Mouse (Mus musculus): ENCODE results near the gene Dnajb6.
A peak's percentile ranks its signal among the peaks of the same experiment; 100 is the strongest.
"Not testable (repeated sequence)": the region's sequence is repeated elsewhere in the genome, so short reads cannot be mapped to it uniquely, and the experiment has no call there.

Dnajb6 gene

DNA sequence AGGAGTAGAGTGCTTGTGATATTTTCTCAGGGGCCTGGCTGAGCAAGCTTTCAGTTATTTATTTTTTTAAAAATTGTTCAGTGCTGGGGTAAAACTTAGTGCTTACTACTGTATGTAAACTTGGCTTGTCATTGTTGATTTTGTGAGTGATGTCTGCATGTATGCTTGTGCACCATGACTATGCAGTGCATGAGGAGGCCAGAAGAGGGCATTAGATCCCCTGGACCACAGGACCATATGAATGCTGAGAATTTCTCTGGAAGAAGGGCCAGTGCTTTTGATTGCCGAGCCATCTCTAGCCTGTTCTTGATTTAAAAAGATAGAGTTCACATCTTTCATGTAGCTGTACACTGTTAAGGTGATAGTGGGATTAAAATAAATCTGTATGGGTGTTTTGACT is 35.4 kb downstream of the Dnajb6 start:
- peak in 1 of 2 experiments; percentile 24 for DNase-seq (ENCODE audit: low spot score in 2 of 2)

- DNase-seq (ENCODE audit: low spot score in 2 of 2), result no peak
Measured at GRCm38 (mm10) chr5:29772038-29772437, 36.5 kb downstream of the Dnajb6 start.

DNA sequence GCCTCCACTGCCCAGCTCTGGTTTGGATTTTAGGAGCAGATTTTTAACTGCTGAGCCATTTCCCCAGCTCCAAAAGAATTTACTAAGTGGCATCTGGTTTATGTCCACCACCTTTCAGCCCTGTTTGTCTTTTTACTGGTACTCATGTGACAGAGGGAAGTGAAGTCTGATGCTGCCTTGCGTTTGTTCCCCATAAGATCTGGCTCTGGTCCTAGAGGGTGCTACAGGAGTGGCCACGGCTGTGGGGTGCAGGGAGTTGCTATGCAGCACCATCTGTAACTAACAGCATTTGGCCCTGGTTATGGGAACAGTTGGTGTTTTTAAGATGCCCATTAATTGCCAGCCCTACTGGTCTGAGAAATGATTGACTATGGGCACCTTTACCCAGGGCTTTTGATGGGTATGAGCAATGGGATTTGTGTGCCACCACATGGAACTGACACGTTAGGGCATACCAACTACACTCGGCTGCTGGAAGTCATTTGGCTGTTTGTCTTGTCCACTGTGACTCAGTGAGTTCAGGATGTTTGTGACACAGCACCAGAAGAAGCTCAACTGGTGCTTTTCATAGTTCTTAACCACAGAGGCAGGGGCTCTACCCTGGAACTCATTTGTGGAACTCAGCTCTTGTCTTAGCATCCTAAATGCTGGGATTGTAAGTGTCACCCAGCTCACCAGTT is 37.3 kb downstream of the Dnajb6 start:
- DNase-seq (ENCODE audit: low spot score in 2 of 2), result no peak

DNA sequence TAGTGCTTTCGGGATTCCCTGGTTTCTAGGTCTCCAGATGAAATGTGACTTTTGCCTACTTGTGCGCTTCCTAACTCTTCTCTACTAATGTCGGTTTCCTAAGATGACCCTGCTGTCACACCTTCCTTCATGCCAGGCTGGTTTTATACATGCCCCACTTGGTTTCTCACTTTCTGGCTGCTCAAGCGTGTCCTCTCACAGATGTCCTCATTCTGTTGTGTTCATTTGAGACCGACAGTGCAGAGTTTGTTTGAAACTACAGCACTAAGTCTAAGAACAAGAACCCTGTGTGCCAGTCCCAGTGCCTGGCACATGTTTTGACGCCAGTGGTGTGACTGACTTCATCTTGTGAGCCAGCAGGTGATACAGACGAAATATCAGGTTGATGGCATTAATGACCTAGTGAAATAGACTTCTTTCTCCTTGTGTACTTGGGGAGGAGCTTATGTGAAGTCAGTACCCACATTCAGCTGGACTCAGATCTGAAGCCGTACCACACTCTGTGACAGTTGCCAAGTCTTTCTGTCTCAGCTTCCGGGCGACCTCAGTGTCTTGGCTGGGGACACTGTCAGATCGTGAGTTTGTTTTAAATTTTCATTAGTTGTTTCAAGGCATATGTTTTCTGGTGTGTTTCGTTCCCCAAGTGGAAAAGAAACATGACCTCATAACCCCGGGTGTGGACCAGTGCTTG is 38.1 kb downstream of the Dnajb6 start:
- no peak for DNase-seq (ENCODE audit: low spot score in 2 of 2)

DNA sequence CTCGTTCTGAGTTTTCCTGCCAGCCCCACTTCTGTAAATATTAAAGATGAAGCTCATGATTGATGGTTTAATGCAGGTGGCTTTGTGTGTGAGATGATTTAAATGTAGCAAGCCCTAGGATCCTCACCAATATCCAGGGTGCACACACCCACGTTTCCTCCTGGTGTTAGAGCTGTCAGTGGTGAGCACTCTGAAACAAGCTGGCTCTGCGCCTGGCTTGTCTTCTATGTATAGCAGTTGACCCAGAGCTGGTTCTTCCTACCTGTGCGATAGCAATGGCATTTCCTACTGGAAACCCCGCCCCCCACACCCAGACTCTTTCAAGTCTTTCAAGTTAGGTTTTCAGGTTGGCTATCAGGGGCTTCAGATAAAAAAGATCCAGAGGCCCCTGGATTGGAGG is 39.9 kb downstream of the Dnajb6 start:
- no peak for DNase-seq (ENCODE audit: low spot score in 2 of 2)

DNA sequence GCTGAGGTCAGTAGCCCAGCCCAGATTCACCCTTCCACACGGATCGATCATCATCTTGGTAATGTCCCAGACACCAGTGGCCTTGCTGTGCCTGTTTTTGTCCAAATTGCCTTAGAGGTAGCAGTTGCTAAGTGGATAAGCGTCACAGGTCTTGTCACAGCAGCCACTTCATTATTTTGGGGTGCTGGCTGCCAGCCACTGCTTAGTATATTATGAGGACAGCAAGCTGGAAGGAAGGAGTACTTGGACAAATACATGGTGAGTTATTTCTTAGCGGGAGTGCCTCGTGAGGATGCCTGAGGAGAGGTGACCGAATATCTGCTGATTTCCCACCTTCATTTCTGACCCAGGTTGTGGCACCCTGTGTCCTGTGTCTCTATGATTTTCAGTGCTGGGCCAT is 42.5 kb downstream of the Dnajb6 start:
- no peak for DNase-seq (ENCODE audit: low spot score in 2 of 2)

GRCm38 (mm10) chr5:29779733-29780132 is 44.2 kb downstream of the Dnajb6 start:
- DNase-seq (ENCODE audit: low spot score in 2 of 2), result not testable (repeated sequence)

DNA sequence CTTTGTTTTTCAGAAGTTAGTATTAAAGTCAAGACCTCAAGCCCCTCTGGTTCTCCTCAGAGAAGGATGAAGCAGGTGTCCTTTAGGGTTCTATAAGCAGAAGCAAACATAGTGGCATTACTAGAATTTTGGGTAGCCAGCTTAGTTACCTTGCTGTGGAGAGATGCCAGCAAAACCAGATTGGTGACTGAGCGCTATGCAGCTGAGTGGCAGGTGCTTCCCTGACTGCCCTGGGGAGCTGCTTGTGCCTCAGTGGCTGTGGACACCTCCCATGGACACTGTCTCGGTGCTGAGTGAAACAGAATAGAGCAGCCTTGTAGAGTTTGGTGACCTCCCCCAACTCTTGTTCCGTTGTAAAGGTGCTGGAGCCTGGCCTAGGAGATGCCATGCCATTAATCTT is 46.8 kb downstream of the Dnajb6 start:
- no peak for DNase-seq (ENCODE audit: low spot score in 2 of 2)

- not testable (repeated sequence) for DNase-seq (ENCODE audit: low spot score in 2 of 2)
Measured at GRCm38 (mm10) chr5:29784906-29785305, 49.4 kb downstream of the Dnajb6 start.

GRCm38 (mm10) chr5:29785953-29786352 is 50.5 kb downstream of the Dnajb6 start:
- not testable (repeated sequence) for DNase-seq (ENCODE audit: low spot score in 2 of 2)

DNA sequence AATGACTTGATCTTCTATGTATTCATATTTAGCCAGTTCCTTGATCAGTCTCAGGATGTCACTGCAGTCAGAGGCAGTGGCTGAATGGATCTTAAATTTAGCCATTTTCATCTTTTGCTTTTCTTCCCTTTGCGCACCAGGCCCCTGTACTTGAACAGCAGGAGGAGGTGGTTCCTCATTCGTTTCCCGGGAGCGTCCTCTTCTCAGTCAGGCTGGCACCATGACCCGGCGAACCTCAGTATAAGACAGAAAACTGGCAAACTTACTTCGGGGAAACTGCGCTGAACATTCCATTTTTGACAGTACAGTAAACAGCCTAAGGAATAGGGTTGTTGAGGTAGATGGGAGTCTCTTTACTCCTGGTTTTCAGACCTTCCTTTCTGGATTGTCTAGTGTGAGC is 59.4 kb downstream of the Dnajb6 start:
- not testable (repeated sequence) for DNase-seq (ENCODE audit: low spot score in 2 of 2)

GRCm38 (mm10) chr5:29808940-29809339 is 73.5 kb downstream of the Dnajb6 start:
- no peak for DNase-seq (ENCODE audit: low spot score in 2 of 2)

DNA sequence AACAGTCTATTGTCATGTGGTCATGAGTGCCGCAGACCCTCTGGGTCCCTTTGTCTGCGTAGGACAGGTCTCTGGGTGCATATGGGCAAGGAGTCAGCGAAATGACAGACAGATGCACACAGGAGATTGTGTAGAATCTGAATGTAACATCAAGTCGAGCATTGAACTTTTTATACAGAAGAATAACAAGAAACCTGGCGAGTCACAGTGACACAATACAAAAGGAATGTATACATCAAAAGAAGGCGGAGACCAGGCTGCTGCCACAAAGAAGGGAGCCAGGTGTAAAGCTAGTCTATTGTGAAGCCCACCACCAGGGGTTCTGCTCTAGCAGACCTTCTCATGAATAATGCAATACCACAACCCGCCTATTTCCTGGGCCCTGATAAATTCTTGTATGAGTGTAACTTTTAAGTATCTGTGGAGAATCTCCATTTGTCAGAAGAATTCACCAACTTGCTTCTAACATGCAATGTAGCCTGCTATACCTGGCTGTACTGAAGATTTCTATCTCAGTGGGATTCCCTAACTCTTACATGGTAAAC is 76.0 kb downstream of the Dnajb6 start:
- DNase-seq (ENCODE audit: low spot score in 2 of 2), result not testable (repeated sequence)

- DNase-seq (ENCODE audit: low spot score in 2 of 2), result no peak
Measured at GRCm38 (mm10) chr5:29816523-29817242, 81.2 kb downstream of the Dnajb6 start.

- peak in 1 of 2 experiments; percentile 5 for DNase-seq (ENCODE audit: low spot score in 2 of 2)
Measured at GRCm38 (mm10) chr5:29817400-29817799, 81.9 kb downstream of the Dnajb6 start.

- DNase-seq (ENCODE audit: low spot score in 2 of 2), result no peak
Measured at GRCm38 (mm10) chr5:29818287-29818686, 82.8 kb downstream of the Dnajb6 start.

DNA sequence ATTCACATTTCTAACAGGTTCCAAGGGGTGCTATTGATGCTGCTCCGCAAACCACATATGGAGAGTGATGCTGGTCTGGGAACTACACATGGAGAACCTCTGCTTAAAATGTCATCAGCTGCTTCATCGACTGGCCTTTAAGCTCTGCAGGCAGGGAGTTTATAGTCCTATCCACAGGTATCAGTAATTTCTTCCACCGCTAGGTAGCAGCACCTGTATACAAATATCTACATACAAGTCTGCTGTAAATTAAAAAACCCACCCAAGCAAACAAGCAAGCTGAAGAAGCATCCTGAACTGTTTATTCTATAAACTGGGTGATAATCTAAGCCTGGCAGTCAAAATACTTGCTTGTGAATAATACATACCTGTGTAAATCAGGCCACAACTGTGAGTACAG is 89.3 kb downstream of the Dnajb6 start:
- peak in 1 of 2 experiments; percentile 24 for DNase-seq (ENCODE audit: low spot score in 2 of 2)

DNA sequence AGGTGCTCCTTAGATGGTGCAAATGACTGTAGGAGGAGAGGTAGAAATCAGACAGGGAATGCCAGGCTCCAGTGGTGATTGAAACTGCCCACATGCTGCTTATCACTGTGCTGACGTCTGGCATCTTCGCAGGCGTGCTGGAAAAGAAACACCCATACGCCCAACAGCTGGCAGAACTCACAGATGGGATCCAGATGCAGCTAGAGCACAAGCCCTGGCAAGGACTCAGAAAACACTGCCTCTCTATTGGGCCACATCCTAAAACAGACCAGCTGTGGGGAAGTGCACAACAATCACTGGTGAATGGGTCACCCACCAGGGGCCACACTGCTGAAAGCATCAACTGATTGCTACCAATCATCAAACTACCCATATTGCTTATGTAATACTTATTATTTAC is 91.3 kb downstream of the Dnajb6 start:
- no peak for DNase-seq (ENCODE audit: low spot score in 2 of 2)

DNA sequence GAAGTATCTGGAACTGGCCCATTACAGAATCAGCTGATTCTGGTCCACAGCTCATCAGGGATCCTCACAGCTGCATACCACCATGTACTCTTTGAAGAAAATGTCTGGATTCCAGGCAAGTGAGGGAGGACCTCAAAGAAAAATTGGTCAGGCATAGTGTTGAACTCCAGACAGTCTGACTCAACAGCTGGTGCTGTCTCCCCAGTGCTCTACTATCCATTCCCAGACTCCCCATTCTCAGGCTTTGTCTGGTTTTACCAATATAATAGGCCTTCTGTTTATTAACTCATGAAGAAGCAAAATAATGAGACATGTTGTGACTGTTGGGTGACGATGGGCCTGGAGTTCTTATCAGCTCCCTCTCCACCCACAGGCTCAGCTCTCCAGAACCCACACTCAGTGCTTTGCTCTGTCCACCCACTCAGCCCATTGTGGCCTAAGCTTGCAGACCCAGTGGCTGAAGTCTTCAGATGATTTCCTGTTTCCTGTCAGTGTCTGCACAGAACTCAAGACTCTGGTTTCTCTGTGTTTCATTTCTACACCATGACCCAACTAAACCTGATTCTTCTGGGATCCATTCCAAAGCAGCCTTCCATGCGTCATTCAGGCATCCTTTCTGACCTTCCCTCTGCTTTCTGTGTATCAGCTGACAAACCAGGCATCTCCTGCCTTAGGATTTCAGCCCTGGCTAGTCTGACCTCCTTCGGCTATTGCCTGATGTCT is 107.1 kb downstream of the Dnajb6 start:
- no peak for DNase-seq (ENCODE audit: low spot score in 2 of 2)

DNA sequence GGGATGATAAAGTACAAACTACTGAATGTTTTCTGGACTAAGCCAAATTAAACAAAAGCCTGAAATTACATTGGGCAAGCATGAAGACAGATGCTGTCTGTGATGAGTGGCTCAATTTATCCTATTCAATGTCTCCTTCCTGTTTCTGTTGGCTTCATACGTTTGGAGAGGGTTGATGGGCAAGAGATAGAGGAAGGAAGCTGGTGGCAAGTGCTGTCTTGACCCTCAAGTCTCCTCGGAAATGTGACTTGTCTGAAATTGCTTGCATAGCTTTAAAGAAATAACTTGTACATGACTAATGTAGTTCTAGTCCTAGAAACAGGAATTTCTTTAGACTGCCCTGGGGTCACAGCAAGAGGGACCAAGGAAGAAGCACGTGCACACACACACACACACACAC is 109.5 kb downstream of the Dnajb6 start:
- DNase-seq (ENCODE audit: low spot score in 2 of 2), result no peak

GRCm38 (mm10) chr5:29847494-29847893 is 112.0 kb downstream of the Dnajb6 start:
- DNase-seq (ENCODE audit: low spot score in 2 of 2), result no peak

DNA sequence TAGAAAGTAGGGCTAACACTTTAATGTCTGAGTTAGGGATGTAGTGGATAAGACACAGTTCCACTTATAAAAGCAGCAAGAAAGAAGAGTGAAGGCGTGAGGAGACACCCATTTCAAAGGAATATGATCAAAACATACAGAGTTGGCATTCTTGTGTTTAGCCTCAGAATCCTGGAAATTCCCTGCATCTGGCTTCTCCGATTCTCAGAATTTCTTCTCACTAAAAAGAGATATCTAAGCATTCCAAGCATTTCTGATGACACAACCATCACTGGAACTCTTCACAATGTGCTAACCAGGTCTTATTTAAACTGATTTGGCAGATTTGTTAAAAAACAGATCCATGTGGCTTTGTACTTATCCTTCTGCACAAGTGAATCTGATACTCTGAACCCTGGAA is 112.6 kb downstream of the Dnajb6 start:
- no peak for DNase-seq (ENCODE audit: low spot score in 2 of 2)
